Mouse (Mus musculus): ENCODE results near the gene St3gal3.

St3gal3 gene

GRCm38 (mm10) chr4:118134485-118135365 lies at the start of gene St3gal3:
Gene St3gal3, minus strand, starts transcription at chr4:118134914.
- peak; percentile 98 for DNase-seq

- DNase-seq: no peak
Measured at GRCm38 (mm10) chr4:118180301-118181080, 45.8 kb upstream of the St3gal3 start.

- peak; percentile 96 for DNase-seq
Measured at GRCm38 (mm10) chr4:118179467-118180300, 45.0 kb upstream of the St3gal3 start, which contains the start of gene Kdm4a. Gene Kdm4a, minus strand, starts transcription at chr4:118180043.

GRCm38 (mm10) chr4:118178952-118179466 lies 44.3 kb upstream of the St3gal3 start:
- DNase-seq: no peak

GRCm38 (mm10) chr4:118172461-118172860 lies 37.7 kb upstream of the St3gal3 start:
- no peak for DNase-seq

GRCm38 (mm10) chr4:118171006-118171405 lies 36.3 kb upstream of the St3gal3 start:
- peak; percentile 29 for DNase-seq

- DNase-seq: no peak
Measured at GRCm38 (mm10) chr4:118162123-118162522, 27.4 kb upstream of the St3gal3 start.

- no peak for DNase-seq
Measured at GRCm38 (mm10) chr4:118157666-118158065, 23.0 kb upstream of the St3gal3 start.

GRCm38 (mm10) chr4:118156559-118156958 lies 21.8 kb upstream of the St3gal3 start:
- no peak for DNase-seq

GRCm38 (mm10) chr4:118154889-118155288 lies 20.2 kb upstream of the St3gal3 start:
- no peak for DNase-seq

GRCm38 (mm10) chr4:118152020-118152785 lies 17.5 kb upstream of the St3gal3 start:
- DNase-seq: peak; percentile 25

- no peak for DNase-seq
Measured at GRCm38 (mm10) chr4:118150804-118151203, 16.1 kb upstream of the St3gal3 start.

- no peak for DNase-seq
Measured at GRCm38 (mm10) chr4:118149956-118150680, 15.4 kb upstream of the St3gal3 start.

GRCm38 (mm10) chr4:118149055-118149576 lies 14.4 kb upstream of the St3gal3 start:
- no peak for DNase-seq

- no peak for DNase-seq
Measured at GRCm38 (mm10) chr4:118148317-118148687, 13.6 kb upstream of the St3gal3 start.

GRCm38 (mm10) chr4:118147547-118148316 lies 13.0 kb upstream of the St3gal3 start:
- no peak for DNase-seq

- no peak for DNase-seq
Measured at GRCm38 (mm10) chr4:118147090-118147489, 12.4 kb upstream of the St3gal3 start.

GRCm38 (mm10) chr4:118144324-118144723 lies 9.6 kb upstream of the St3gal3 start:
- DNase-seq: no peak

- no peak for DNase-seq
Measured at GRCm38 (mm10) chr4:118143679-118144078, 9.0 kb upstream of the St3gal3 start.

GRCm38 (mm10) chr4:118141511-118141910 lies 6.8 kb upstream of the St3gal3 start:
- DNase-seq: no peak

Data from lung, postnatal 10 days (tissue).